In genomic region chr5:96207531-96207930, GRCm38 (mm10) we compare ENCODE assay signal across 1 mouse cellular context.
TF ChIP-seq lines count a peak whose summit lies in the region.

No protein-coding gene starts in this region.

TF ChIP-seq in MEL, 35 proteins besides CTCF, POLR2A, EP300 and RAD21:
- TF ChIP-seq USF1 (IDR thresholded peaks at IDR 0.05; ENCODE audit: low read depth, low read length) (no peak), KAT2A (conservative IDR thresholded peaks at IDR 0.05; ENCODE audit: low read depth, low read length) (no peak), RCOR1 (IDR thresholded peaks at IDR 0.05; ENCODE audit: low read depth, low read length) (no peak), BHLHE40 (IDR thresholded peaks at IDR 0.05; ENCODE audit: borderline replicate concordance, low read depth, low read length) (no peak), ZKSCAN1 (IDR thresholded peaks at IDR 0.05; ENCODE audit: low read depth, low read length) (no peak), CHD1 (IDR thresholded peaks at IDR 0.05; ENCODE audit: low read depth, low read length) (no peak), MAZ (IDR thresholded peaks at IDR 0.05; ENCODE audit: low read depth, low read length) (no peak), MXI1 (IDR thresholded peaks at IDR 0.05; ENCODE audit: low read depth, low read length) (no peak), GABPA (IDR thresholded peaks at IDR 0.05; ENCODE audit: low read depth, low read length) (no peak)
